Mouse (Mus musculus): ENCODE measurements around the gene Cabp4.

The Cabp4 gene

DNA sequence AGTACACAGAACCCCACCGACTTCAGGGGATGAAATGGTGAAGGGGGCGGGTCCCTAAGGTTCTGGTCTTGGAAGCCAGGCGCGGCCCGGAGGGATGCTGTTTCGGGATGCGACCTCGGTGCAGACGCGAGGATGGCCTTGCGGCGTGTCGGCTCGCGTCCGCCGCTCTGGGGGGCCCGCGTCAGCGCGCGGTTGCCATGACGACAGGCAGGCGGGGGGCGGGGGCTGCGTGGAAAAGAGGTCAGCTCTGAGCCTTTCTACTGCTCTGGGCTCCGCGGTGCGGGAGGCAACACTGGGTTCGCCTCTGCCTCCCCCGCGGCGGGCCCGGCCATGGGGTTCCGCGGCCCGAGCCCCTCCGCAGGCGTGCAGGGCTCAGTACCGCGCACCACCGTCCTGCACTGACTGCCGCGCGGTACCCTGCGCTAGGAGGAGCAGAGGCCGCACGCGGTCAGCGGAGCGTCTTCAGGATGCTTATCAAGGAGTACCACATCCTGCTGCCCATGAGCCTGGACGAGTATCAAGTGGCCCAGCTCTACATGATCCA is 43.0 kb downstream of the Cabp4 start:
- no peak for DNase-seq

DNA sequence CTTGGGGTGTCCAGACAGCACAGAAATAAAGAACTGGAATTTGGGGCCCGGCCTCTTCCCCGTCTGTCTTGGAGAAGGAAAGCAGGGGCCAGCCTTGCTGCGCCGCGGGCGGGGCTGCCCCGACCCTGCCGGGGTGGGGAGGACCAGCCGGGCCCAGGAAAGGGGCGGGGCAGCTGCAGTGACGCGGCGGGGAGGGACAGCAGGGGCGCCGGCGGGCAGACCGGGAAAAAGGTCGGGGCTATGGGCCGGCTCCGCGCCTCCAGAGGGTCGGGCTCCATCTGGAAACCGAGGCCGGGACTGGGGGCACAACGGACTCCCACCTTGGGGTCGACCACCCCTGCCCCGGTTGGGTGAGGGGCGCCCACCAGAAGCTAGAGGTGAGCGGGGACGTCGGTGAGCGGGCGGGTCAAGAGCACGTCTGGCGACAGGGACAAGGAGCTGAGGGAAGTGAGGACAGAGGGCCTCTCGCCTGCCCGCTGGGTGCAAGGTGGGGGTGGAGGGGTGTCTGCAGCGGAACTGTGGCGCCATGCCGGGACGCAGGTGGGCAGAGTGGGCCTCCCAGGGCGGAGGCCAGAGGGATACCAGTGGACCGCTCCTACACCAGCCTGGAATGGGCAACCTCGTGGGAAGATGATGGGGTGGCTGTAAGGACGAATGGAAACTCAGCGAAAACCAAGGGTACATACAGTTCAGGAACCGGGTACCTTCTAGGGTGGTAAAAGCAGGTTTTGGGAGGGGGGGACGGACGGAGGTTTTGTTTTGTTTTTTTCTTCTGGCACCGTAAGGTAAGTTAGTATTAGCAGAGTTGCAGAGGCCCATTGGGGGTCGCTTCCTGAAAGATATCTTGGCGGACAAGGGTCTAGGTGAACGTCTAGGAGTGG is 43.8 kb downstream of the Cabp4 start, which contains the start of gene Pitpnm1:
TSS of gene Pitpnm1 (plus strand) at position 162 of the 881 bp plus-strand sequence.
- peak; percentile 71 for DNase-seq

DNA sequence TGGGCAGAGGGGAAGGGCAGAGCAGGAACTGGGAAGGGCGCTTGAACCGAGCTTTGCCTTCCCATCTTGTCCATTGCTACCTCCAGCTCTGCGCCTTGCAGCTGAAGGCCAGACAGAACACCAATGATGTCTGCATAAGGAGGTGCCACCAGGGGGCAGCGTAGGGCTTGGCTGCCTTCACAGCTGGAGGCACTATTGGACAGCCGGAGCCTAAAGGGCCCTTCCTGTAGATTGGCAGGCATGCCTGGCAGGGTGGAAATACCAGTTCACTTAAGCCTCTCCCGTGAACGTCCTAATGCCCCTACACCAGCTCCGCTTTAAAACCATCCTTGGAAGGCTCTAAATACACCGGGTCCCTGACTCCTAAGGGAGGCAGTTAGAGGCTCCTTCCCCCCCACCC is 44.8 kb downstream of the Cabp4 start:
- DNase-seq: peak; percentile 97

DNA sequence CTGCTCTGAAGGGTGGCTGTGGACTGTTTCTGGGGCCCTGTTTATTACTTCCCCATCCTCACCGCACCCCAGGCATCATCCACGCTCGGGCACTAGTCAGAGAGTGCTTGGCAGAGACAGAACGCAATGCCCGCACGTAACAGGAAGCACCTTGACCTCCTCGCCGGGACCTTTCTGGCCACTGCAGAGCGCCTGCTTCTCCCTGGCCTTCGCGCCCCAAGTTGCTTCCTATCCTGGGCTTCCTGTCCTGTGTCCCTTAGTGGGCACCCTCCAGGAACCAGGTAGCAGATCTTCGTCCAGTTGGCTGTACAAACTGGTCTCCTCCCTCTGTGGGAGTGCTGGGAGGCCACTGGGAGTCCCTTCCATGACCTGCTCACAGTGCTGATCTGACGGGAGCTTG is 45.4 kb downstream of the Cabp4 start:
- DNase-seq: no peak

DNA sequence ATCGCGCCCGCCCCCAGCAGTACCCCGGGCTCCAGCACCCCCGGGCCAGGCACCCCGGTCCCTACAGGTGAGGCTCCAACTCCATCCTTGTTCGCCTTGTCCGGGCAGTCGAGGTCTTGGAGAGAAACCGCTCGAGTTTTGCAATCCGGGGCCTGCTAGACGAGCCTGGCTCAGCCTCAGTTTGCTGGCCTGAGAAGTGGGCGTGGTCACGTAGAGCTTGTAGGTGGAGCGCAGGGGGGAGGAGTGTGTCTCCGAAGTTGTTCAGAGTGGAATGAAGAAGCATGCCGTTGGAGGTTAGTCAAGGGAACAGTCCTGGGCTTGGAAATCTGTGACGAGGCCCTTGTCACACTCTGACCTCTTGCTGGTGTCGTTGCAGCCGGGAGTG is 46.4 kb downstream of the Cabp4 start:
- peak; percentile 93 for DNase-seq

DNA sequence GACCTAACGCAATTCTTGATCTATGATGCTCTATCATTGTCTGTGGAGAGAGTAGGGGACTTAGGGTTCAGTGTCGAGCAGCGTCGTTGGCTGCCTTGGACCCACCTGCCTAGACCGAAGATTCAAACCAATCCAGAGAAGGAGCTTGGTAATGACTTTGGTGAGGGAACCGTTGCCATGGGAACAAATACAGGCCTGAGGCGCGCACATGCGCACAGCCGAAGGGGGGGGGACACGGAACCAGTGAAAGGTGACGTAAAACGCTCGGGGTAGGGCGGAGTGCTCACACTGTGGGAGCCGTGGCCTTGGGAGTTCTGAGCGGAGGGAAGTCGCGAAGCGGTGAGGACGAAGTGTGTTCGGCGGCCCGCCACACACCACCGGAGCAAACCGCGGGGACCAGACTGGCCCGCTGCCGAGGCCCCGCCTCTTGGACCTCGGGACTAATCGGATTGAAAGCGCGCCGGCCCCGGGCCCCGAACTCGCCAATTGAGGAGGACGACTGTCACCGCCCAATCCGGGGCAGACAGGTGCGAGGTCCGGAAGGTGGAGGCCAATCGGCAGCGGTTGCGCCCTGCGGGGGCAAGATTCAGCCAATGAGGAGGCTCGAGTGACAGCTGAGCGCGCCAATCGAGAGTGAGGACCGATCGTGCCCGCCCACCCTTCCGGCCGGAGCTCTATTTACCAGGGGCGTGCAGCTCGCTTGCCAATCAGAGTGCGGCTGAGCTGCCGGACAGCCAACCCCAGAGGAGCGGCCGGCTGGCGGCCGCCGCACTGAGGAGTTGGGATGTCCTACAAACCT is 47.0 kb downstream of the Cabp4 start, which contains the start of gene Cdk2ap2:
TSS of gene Cdk2ap2 (plus strand) at position 541 of the 799 bp plus-strand sequence.
- DNase-seq: peak; percentile 100

DNA sequence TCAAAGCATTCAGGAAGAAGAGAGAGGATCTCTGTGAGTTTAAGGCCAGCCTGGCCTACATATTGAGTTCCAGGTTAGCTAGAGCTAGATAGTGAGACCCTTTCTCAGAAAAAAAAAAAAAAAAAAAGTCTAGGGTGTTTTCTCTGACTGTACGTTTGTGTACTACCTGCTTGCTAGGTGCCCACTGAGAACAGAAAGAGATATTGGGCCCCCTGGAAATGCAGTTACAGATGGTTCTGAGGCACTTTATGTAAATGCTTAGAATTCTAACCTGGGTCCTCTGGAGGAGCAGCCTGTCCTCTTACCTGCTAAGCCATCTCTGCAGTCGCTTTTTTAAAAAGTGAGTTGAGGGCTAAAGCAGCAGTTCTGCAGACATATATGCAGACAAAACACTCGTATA is 48.0 kb downstream of the Cabp4 start:
- no peak for DNase-seq

DNA sequence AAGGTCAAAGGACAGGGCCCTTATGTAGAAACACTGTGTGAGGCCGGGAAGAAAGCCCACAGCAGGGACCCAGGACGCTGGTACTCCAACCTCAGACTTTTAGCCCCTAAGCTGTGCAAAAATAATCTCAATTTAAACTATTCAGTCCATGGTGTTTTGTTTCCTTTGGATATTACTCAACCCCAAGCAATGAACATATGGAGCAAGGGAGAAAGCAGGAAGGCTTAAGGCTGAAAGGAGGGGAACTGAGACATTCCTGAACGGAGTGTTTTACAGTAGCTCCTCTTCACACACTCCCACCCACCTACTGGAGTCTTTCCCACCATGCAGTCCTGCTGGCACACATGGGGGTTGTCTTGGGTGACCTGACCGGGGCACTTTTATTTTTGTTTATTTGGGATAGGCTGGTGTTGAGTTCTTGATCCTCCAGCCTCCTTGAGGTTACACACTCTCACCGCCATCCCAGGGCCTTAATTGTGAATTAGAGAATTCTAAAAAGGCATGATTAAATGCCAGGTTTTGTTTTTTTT is 49.0 kb downstream of the Cabp4 start:
- DNase-seq: no peak

DNA sequence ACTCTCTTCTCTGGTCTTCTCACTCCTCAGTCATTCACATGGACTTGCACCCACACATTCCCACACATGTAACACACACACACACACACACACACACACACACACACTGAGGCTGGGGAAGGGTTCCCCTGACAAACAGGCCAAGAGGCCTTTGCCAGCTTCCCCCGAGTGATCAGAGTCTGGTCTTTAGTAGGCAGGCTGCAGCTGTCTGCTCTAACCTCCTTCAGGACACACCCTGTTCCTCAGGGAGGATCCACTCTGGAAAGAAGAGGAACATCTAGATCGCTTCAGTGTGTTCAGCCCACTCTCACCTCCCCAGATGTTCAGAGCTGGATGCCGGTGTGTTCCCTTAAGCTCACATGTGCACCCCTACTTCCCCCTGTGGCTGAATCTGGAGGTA is 49.5 kb downstream of the Cabp4 start:
- no peak for DNase-seq

DNA sequence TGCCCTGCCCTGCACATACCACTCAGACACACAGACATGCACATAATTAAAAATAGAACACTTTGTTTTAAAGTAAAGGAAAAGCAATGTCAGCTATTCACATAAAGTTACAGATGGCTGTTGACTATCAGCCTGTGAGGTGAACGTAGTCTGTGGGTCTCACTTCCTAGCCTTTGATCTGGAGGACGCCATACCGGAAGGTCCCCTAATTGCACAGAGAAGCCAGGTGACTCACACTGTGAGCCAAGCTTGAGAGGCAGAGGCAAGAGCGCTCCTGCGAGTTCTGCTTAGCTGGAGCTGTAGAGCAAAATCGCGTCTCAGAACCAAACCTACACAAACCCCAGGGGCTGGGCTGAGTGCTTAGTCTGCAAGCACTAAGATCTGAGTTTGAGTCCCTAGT is 50.1 kb downstream of the Cabp4 start:
- no peak for DNase-seq

DNA sequence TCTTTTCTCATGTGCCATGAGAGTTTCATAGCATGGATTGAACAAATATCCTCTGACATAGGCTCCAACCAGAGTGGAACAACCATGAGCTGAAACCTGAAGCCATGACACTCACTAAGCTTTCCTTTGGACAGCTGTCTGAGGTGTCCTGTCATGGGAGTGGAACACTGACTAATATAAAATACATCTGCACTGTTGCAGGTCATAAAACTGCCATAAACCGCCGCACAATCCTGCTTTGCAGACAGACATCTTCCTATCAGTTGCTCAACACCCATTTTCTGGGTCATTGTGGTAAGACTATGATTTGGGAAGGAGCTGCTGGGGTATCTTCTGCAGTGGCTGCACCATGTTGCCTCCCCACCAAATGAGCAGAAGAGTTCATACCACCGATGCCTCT is 51.1 kb downstream of the Cabp4 start:
- DNase-seq: no peak

DNA sequence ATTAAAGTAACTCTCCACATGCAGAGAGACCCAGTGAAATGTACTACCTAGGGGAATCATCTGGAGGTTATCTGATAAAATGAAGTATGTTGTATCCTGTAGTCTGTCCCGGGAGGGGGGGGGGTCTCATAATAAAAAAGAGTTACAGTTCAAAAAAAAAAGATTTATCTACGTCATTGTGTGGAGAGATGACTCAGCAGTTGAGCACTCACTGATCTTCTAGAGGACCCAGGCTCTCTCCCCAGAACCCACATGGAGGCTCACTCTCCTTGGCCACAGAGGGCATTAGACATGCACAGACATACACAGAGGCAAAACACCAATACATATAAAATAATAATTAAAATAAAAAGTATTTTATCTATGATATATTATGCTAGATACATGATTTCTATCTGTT is 52.5 kb downstream of the Cabp4 start:
- DNase-seq: no peak

DNA sequence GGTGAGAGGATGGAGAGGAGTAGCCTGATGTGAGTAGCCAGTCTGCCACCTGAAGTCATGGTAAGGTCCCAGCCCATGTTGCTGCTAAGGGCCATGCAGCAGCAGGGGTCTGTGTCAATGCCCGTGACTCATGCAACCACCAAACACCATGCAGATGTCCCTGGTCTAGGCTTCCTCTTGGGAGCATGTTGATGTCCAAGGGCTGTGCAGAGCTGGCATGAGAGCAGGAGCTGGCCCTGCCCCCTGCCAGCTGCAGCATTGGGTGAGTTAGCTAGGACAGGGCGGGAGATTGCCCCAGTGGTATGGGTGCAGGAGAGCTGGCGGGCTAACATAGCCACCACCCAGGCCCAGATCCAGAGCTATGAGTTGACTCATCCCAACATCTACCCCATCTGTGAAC is 53.4 kb downstream of the Cabp4 start:
- no peak for DNase-seq

DNA sequence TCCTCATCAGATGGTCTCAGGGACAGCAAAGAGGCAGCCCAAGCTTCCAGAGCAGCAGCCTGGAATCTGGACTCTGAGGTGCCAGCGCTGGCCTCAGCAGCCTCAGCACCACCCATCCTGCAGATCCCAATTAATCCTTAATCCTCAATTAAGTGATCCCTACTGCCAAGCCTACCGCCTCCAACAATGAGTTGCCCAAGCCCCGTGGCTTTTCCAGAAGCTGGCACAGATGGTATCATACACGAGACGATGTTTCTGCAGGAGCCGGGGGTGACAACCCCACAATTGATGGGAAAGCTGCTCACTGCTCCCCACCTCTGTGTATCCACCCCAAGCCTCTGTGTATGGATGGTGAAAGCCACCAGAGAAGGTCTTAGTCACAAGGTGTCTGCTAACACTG is 54.7 kb downstream of the Cabp4 start:
- DNase-seq: no peak

DNA sequence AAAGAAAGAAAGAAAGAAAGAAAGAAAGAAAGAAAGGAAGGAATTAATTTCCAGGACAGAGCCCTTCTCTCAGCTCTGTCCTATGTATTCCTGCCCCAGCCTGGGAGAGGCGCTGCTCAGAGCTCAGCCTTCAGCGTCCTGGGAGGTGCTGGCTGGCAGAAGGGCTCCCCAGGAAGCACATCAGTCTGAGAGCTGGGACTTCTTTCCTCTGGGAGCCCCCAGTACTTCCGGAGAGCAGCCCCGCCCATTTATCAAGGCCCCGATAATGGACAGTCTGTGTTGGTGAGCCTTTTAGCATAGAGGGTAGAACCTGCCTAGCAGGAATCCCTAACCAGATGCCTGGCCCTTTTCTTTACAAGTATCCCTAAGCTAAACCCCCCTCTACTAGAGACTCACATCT is 55.7 kb downstream of the Cabp4 start:
- no peak for DNase-seq

DNA sequence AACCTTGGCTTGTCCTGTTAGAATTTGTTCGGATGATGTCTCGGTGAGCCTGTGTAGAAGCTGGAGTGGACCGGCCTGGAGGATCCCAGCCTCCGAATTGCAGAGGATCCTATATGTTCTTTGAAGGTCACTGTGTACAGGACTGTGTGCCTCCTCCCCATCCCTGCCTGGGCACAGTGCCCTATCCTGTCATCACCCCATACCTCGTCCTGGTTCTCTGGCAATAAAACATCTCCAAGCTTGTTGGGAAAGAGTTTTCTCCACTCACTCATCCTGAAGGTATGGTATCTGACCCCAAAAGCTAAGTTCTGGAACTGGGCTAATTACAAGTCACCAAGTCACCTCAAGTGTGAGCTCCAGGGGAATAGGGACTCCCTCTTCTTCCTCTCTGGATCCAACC is 56.7 kb downstream of the Cabp4 start:
- no peak for DNase-seq

DNA sequence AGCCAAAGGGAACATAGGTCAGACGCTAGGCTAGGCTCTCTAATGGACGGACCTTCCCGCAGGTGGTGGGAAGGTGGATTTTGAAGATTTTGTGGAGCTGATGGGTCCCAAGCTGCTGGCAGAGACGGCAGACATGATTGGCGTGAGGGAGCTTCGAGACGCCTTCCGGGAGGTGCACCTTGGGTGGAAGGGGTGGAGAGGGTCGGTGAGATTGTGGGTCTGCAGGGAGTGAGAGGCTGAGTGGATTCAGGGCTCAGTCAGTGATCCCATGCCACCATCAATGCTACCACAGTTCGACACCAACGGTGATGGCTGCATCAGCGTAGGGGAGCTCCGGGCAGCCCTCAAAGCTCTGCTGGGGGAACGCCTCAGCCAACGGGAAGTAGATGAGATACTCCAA is 57.7 kb downstream of the Cabp4 start:
- DNase-seq: no peak
